Mouse (Mus musculus): Measurements from ENCODE around the gene Actg1. TPM values are rescaled to one million over a fixed set of nuclear protein-coding genes. Genes with fewer than 3 reads are reported as not detected.

Actg1 gene
- polyA plus RNA-seq, 1 experiment from 2014 or later, result 463 TPM

GRCm38 (mm10) chr11:120315832-120316689, 32.3 kb downstream of the Actg1 start:
- Histone ChIP-seq H3K9me3 (ENCODE audit: low read length) (no peaks in the 10 kb centered on the region), H3K4me1 (ENCODE audit: insufficient read depth) (peaks cover 21% of the 10 kb centered on the region), H3K27ac (ENCODE audit: low read depth) (peak overlapping the region; percentile 76), H3K4me2 (ENCODE audit: low read depth, low read length) (peak overlapping the region; percentile 78), H3K9ac (replicated peaks) (peak overlapping the region; percentile 55), H3K27me3 (ENCODE audit: insufficient read depth, low read length) (no peaks in the 10 kb centered on the region), H3K4me3 (ENCODE audit: low read depth, low read length) (peak overlapping the region; percentile 47), H3K36me3 (replicated peaks; ENCODE audit: insufficient read depth, low read length) (no peaks in the 10 kb centered on the region)
- TF ChIP-seq CTCF (IDR thresholded peaks at IDR 0.05; ENCODE audit: low read depth) (no peak), EP300 (IDR thresholded peaks at IDR 0.05; ENCODE audit: low read depth) (no peak)
- peak; percentile 88 for DNase-seq
- 5% methylated on average over 37 of the region's 37 CpGs for WGBS (ENCODE audit: insufficient replicate concordance)
- ATAC-seq, result peak; percentile 97

- 0 out of 2 replicates have a peak, but pooled peaks cover 4% of the 10 kb centered on the region for H3K27me3 ChIP-seq (ENCODE audit: insufficient read depth, low read length)
- peak overlapping the region; percentile 78 for H3K4me2 ChIP-seq (ENCODE audit: low read depth, low read length)
- no peak for ATAC-seq
- peaks cover 28% of the 10 kb centered on the region for H3K4me1 ChIP-seq (ENCODE audit: insufficient read depth)
- H3K9ac ChIP-seq (replicated peaks), result peak overlapping the region; percentile 44
- H3K27ac ChIP-seq (ENCODE audit: low read depth), result peak overlapping the region; percentile 76
- no peaks in the 10 kb centered on the region for H3K9me3 ChIP-seq (ENCODE audit: low read length)
- DNase-seq, result peak; percentile 18
- TF ChIP-seq EP300 (IDR thresholded peaks at IDR 0.05; ENCODE audit: low read depth), result no peak
- no peak for TF ChIP-seq CTCF (IDR thresholded peaks at IDR 0.05; ENCODE audit: low read depth)
- H3K4me3 ChIP-seq (ENCODE audit: low read depth, low read length), result peak overlapping the region; percentile 47
- WGBS (ENCODE audit: insufficient replicate concordance), result 32% methylated on average over 4 of the region's 4 CpGs
- H3K36me3 ChIP-seq (replicated peaks; ENCODE audit: insufficient read depth, low read length), result no peaks in the 10 kb centered on the region
These were observed 33.0 kb downstream of the Actg1 start for GRCm38 (mm10) chr11:120315416-120315761.

GRCm38 (mm10) chr11:120314721-120315415, 33.5 kb downstream of the Actg1 start:
- ATAC-seq (no peak), DNase-seq (peak; percentile 11)
- no peak for TF ChIP-seq EP300 (IDR thresholded peaks at IDR 0.05; ENCODE audit: low read depth)
- no peak for TF ChIP-seq CTCF (IDR thresholded peaks at IDR 0.05; ENCODE audit: low read depth)
- H3K27ac ChIP-seq (ENCODE audit: low read depth), result no peak overlapping the region
- peak overlapping the region; percentile 78 for H3K4me2 ChIP-seq (ENCODE audit: low read depth, low read length)
- no peaks in the 10 kb centered on the region for H3K9me3 ChIP-seq (ENCODE audit: low read length)
- H3K27me3 ChIP-seq (ENCODE audit: insufficient read depth, low read length), result 0 out of 2 replicates have a peak, but pooled peaks cover 5% of the 10 kb centered on the region
- H3K36me3 ChIP-seq (replicated peaks; ENCODE audit: insufficient read depth, low read length), result no peaks in the 10 kb centered on the region
- H3K4me1 ChIP-seq (ENCODE audit: insufficient read depth), result peaks cover 29% of the 10 kb centered on the region
- 69% methylated on average over 16 of the region's 16 CpGs for WGBS (ENCODE audit: insufficient replicate concordance)
- H3K9ac ChIP-seq (replicated peaks), result no peak overlapping the region; the same call in 1 of the 2 replicates
- no peak overlapping the region for H3K4me3 ChIP-seq (ENCODE audit: low read depth, low read length)

- Histone ChIP-seq H3K27ac (ENCODE audit: low read depth) (no peak overlapping the region), H3K27me3 (ENCODE audit: insufficient read depth, low read length) (0 out of 2 replicates have a peak, but pooled peaks cover 5% of the 10 kb centered on the region), H3K9ac (replicated peaks) (no peak overlapping the region), H3K36me3 (replicated peaks; ENCODE audit: insufficient read depth, low read length) (no peaks in the 10 kb centered on the region), H3K9me3 (ENCODE audit: low read length) (no peaks in the 10 kb centered on the region), H3K4me2 (ENCODE audit: low read depth, low read length) (no peak overlapping the region), H3K4me3 (ENCODE audit: low read depth, low read length) (no peak overlapping the region), H3K4me1 (ENCODE audit: insufficient read depth) (peaks cover 29% of the 10 kb centered on the region)
- ATAC-seq, result no peak
- TF ChIP-seq EP300 (IDR thresholded peaks at IDR 0.05; ENCODE audit: low read depth), result no peak
- no peak for TF ChIP-seq CTCF (IDR thresholded peaks at IDR 0.05; ENCODE audit: low read depth)
- WGBS (ENCODE audit: insufficient replicate concordance), result 53% methylated on average over 6 of the region's 6 CpGs
- peak; percentile 10 for DNase-seq
These were observed 34.2 kb downstream of the Actg1 start for GRCm38 (mm10) chr11:120313906-120314685.

- Histone ChIP-seq H3K4me3 (ENCODE audit: low read depth, low read length) (no peak overlapping the region), H3K27ac (ENCODE audit: low read depth) (no peak overlapping the region), H3K27me3 (ENCODE audit: insufficient read depth, low read length) (peaks cover 7% of the 10 kb centered on the region; the same call in 1 of the 2 replicates), H3K36me3 (replicated peaks; ENCODE audit: insufficient read depth, low read length) (no peaks in the 10 kb centered on the region), H3K9me3 (ENCODE audit: low read length) (no peaks in the 10 kb centered on the region), H3K4me2 (ENCODE audit: low read depth, low read length) (no peak overlapping the region), H3K9ac (replicated peaks) (no peak overlapping the region), H3K4me1 (ENCODE audit: insufficient read depth) (peaks cover 29% of the 10 kb centered on the region)
- DNase-seq, result peak; percentile 4
- 72% methylated on average over 6 of the region's 6 CpGs for WGBS (ENCODE audit: insufficient replicate concordance)
- TF ChIP-seq EP300 (IDR thresholded peaks at IDR 0.05; ENCODE audit: low read depth) (no peak), CTCF (IDR thresholded peaks at IDR 0.05; ENCODE audit: low read depth) (no peak)
- no peak for ATAC-seq
These were observed 36.3 kb downstream of the Actg1 start for GRCm38 (mm10) chr11:120312069-120312468.
